Mouse (Mus musculus) frontal cortex, adult (tissue): ENCODE data around the gene Angel1.

Experiments used
- ATAC-seq: cut with Nextera tagmentation; 2 replicates; pipeline ENCODE4 v1.9.2; 2017; ENCODE audit warnings: mild to moderate bottlenecking, moderate library complexity, mixed read lengths; ENCODE audit not compliant: low TSS enrichment

Gene Angel1

GRCm38 (mm10) chr12:86726120-86726640, at the start of gene Angel1:
Angel1 (minus strand) TSS chr12:86726460.
- peak; percentile 95 for ATAC-seq

- ATAC-seq, result no peak
These were observed 49.5 kb upstream of the Angel1 start for GRCm38 (mm10) chr12:86775561-86776280.

GRCm38 (mm10) chr12:86772551-86772950, 46.3 kb upstream of the Angel1 start:
- no peak for ATAC-seq

- ATAC-seq, result peak; percentile 84
These were observed 45.7 kb upstream of the Angel1 start for GRCm38 (mm10) chr12:86771823-86772427.

- no peak for ATAC-seq
These were observed 44.7 kb upstream of the Angel1 start for GRCm38 (mm10) chr12:86770927-86771326.

GRCm38 (mm10) chr12:86770261-86770670, 44.0 kb upstream of the Angel1 start:
- no peak for ATAC-seq

GRCm38 (mm10) chr12:86769819-86770218, 43.6 kb upstream of the Angel1 start:
- ATAC-seq, result no peak

- peak; percentile 60 for ATAC-seq
These were observed 42.8 kb upstream of the Angel1 start for GRCm38 (mm10) chr12:86768986-86769580.

- ATAC-seq, result peak; percentile 62
These were observed 41.8 kb upstream of the Angel1 start for GRCm38 (mm10) chr12:86767868-86768631.

- no peak for ATAC-seq
These were observed 40.2 kb upstream of the Angel1 start for GRCm38 (mm10) chr12:86766467-86766866.

GRCm38 (mm10) chr12:86764060-86764459, 37.8 kb upstream of the Angel1 start:
- ATAC-seq, result no peak

- no peak for ATAC-seq
These were observed 34.8 kb upstream of the Angel1 start for GRCm38 (mm10) chr12:86761036-86761435.

- no peak for ATAC-seq
These were observed 8.1 kb upstream of the Angel1 start, which contains the start of gene Lrrc74a for GRCm38 (mm10) chr12:86734319-86734810. Lrrc74a (plus strand) TSS chr12:86734369.

GRCm38 (mm10) chr12:86725706-86726105, 554 bp downstream of the Angel1 start:
- peak; percentile 64 for ATAC-seq

GRCm38 (mm10) chr12:86724300-86724699, 2.0 kb downstream of the Angel1 start:
- no peak for ATAC-seq

GRCm38 (mm10) chr12:86721453-86721852, 4.8 kb downstream of the Angel1 start:
- no peak for ATAC-seq

- ATAC-seq, result no peak
These were observed 6.2 kb downstream of the Angel1 start for GRCm38 (mm10) chr12:86719961-86720639.

- ATAC-seq, result no peak
These were observed 9.3 kb downstream of the Angel1 start for GRCm38 (mm10) chr12:86716962-86717361.

- ATAC-seq, result no peak
These were observed 10.9 kb downstream of the Angel1 start for GRCm38 (mm10) chr12:86715401-86715800.

- ATAC-seq, result no peak
These were observed 12.2 kb downstream of the Angel1 start for GRCm38 (mm10) chr12:86714026-86714425.

- ATAC-seq, result no peak
These were observed 20.4 kb downstream of the Angel1 start for GRCm38 (mm10) chr12:86705843-86706242.
